Mouse (Mus musculus): ENCODE measurements around the gene Gtf2a1. TPM values are rescaled to one million over a fixed set of nuclear protein-coding genes. Genes with fewer than 3 reads are reported as not detected.
"Not testable (repeated sequence)": the region's sequence is repeated elsewhere in the genome, so short reads cannot be mapped to it uniquely, and the experiment has no call there.

Gene Gtf2a1
- polyA plus RNA-seq, 1 experiment from 2014 or later = 13.0 TPM

GRCm38 (mm10) chr12:91581204-91582070 lies 8.8 kb downstream of the Gtf2a1 start:
- no peak for ATAC-seq
- ChIA-PET CTCF (interaction anchor here (1.0 kb wide), 1 partner anchor 9 kb away, joined by 7 read pairs; no protein-coding TSS in a partner anchor), POLR2A (no interaction called here)
- H3K27me3 ChIP-seq = no peaks in the 10 kb centered on the region
- in situ Hi-C loops (cut with MboI; ENCODE audit: low pct_unique_long_range_greater_than_20kb) = no loop called here
- no peak for TF ChIP-seq CTCF (IDR thresholded peaks at IDR 0.05)
- DNase-seq (ENCODE audit: low read depth, low spot score) = no peak

GRCm38 (mm10) chr12:91579665-91580064 lies 10.6 kb downstream of the Gtf2a1 start:
- in situ Hi-C loops (cut with MboI; ENCODE audit: low pct_unique_long_range_greater_than_20kb) = no loop called here
- ATAC-seq (no peak), DNase-seq (ENCODE audit: low read depth, low spot score) (no peak)
- no peak for TF ChIP-seq CTCF (IDR thresholded peaks at IDR 0.05)
- POLR2A ChIA-PET = no interaction called here
- no peaks in the 10 kb centered on the region for H3K27me3 ChIP-seq
- CTCF ChIA-PET = interaction anchor here (1.2 to 1.3 kb wide), 2 partner anchors 9 to 210 kb away, joined by 5 to 6 read pairs; no protein-coding TSS in a partner anchor

- DNase-seq (ENCODE audit: low read depth, low spot score) (no peak), ATAC-seq (no peak)
- ChIA-PET CTCF (interaction anchor here (1.9 to 2.1 kb wide), 2 partner anchors 8 to 10 kb away, joined by 5 to 7 read pairs; no protein-coding TSS in a partner anchor), POLR2A (interaction anchor here (0.9 kb wide), 1 partner anchor 10 kb away, joined by 3 read pairs; no protein-coding TSS in a partner anchor)
- in situ Hi-C loops (cut with MboI; ENCODE audit: low pct_unique_long_range_greater_than_20kb) = no loop called here
- no peak for TF ChIP-seq CTCF (IDR thresholded peaks at IDR 0.05)
- H3K27me3 ChIP-seq = no peaks in the 10 kb centered on the region
Measured at GRCm38 (mm10) chr12:91571708-91572107, 18.6 kb downstream of the Gtf2a1 start.

GRCm38 (mm10) chr12:91569255-91569654 lies 21.0 kb downstream of the Gtf2a1 start:
- CTCF ChIA-PET = no interaction called here
- POLR2A ChIA-PET = no interaction called here
- H3K27me3 ChIP-seq = no peaks in the 10 kb centered on the region
- no peak for DNase-seq (ENCODE audit: low read depth, low spot score)
- no peak for TF ChIP-seq CTCF (IDR thresholded peaks at IDR 0.05)
- no peak for ATAC-seq
- in situ Hi-C loops (cut with MboI; ENCODE audit: low pct_unique_long_range_greater_than_20kb) = no loop called here

GRCm38 (mm10) chr12:91567145-91567544 lies 23.1 kb downstream of the Gtf2a1 start:
- no peak for TF ChIP-seq CTCF (IDR thresholded peaks at IDR 0.05)
- no peaks in the 10 kb centered on the region for H3K27me3 ChIP-seq
- ChIA-PET CTCF (no interaction called here), POLR2A (no interaction called here)
- ATAC-seq (no peak), DNase-seq (ENCODE audit: low read depth, low spot score) (no peak)
- in situ Hi-C loops (cut with MboI; ENCODE audit: low pct_unique_long_range_greater_than_20kb) = no loop called here

- CTCF ChIA-PET; ATAC-seq; H3K27me3 ChIP-seq; DNase-seq (ENCODE audit: low read depth, low spot score); POLR2A ChIA-PET; in situ Hi-C loops (cut with MboI; ENCODE audit: low pct_unique_long_range_greater_than_20kb): not testable (repeated sequence)
Measured at GRCm38 (mm10) chr12:91558152-91558551, 32.1 kb downstream of the Gtf2a1 start.

- CTCF ChIA-PET; DNase-seq (ENCODE audit: low read depth, low spot score); ATAC-seq; in situ Hi-C loops (cut with MboI; ENCODE audit: low pct_unique_long_range_greater_than_20kb); POLR2A ChIA-PET; H3K27me3 ChIP-seq: not testable (repeated sequence)
Measured at GRCm38 (mm10) chr12:91557358-91558005, 32.8 kb downstream of the Gtf2a1 start.

- TF ChIP-seq CTCF (IDR thresholded peaks at IDR 0.05) = no peak
- no peak for DNase-seq (ENCODE audit: low read depth, low spot score)
- in situ Hi-C loops (cut with MboI; ENCODE audit: low pct_unique_long_range_greater_than_20kb) = no loop called here
- CTCF ChIA-PET = no interaction called here
- no peak for ATAC-seq
- POLR2A ChIA-PET = no interaction called here
- no peaks in the 10 kb centered on the region for H3K27me3 ChIP-seq
Measured at GRCm38 (mm10) chr12:91551773-91552526, 38.3 kb downstream of the Gtf2a1 start.

- POLR2A ChIA-PET = no interaction called here
Measured at GRCm38 (mm10) chr12:91549471-91549870, 40.8 kb downstream of the Gtf2a1 start.

GRCm38 (mm10) chr12:91540202-91540601 lies 50.1 kb downstream of the Gtf2a1 start:
- no peak for ATAC-seq
- CTCF ChIA-PET = no interaction called here
- TF ChIP-seq CTCF (IDR thresholded peaks at IDR 0.05) = no peak
- in situ Hi-C loops (cut with MboI; ENCODE audit: low pct_unique_long_range_greater_than_20kb) = no loop called here
- DNase-seq (ENCODE audit: low read depth, low spot score) = no peak
- POLR2A ChIA-PET = no interaction called here
- H3K27me3 ChIP-seq = no peaks in the 10 kb centered on the region

More at GRCm38 (mm10) chr12:91549471-91549870, 40.8 kb downstream of the Gtf2a1 start:
- in situ Hi-C loops (cut with MboI; ENCODE audit: low pct_unique_long_range_greater_than_20kb) = no loop called here
- H3K27me3 ChIP-seq = no peaks in the 10 kb centered on the region
- CTCF ChIA-PET = no interaction called here
- TF ChIP-seq CTCF (IDR thresholded peaks at IDR 0.05) = no peak
- ATAC-seq = no peak
- DNase-seq (ENCODE audit: low read depth, low spot score) = no peak

All from Patski (cell line).